Mouse (Mus musculus) brown adipose tissue, adult 24 weeks (tissue): ENCODE measurements around the gene Dhtkd1. TPM values are rescaled to one million over a fixed set of nuclear protein-coding genes. Genes with fewer than 3 reads are reported as not detected.
A peak's percentile ranks its signal among the peaks of the same experiment; 100 is the strongest.
"Not testable (repeated sequence)": the region's sequence is repeated elsewhere in the genome, so short reads cannot be mapped to it uniquely, and the experiment has no call there.

Source experiments
- H3K27ac ChIP-seq: fragments of 200-500 bp; replicated peaks from 2 replicates; pipeline ENCODE4 v1.5.1; 2012; ENCODE audit warnings: low read depth, mild to moderate bottlenecking, low read length
- H3K4me1 ChIP-seq: fragments of 200-500 bp; 2 replicates; pipeline ENCODE4 v1.6.1; 2012; ENCODE audit warnings: low read length, mixed read lengths; ENCODE audit not compliant: control insufficient read depth, insufficient read depth, insufficient read length
- H3K4me3 ChIP-seq: fragments of 200-500 bp; 2 replicates; pipeline ENCODE4 v1.5.1; 2012; ENCODE audit warnings: low read depth, mild to moderate bottlenecking, low read length, moderate library complexity; ENCODE audit not compliant: insufficient read depth
- polyA plus RNA-seq: library from polyadenylated mRNA; stranded (reverse); fragments of >200 nt; gene quantifications from 2 replicates; pipeline ENCODE4 v1.2.4, GENCODE M21; 2012; ENCODE audit not compliant: missing spikeins, insufficient read depth, insufficient read length

Dhtkd1 gene
- 1.8 and 2.1 TPM in 2 replicates for polyA plus RNA-seq

GRCm38 (mm10) chr2:5942416-5943032 lies at the start of gene Dhtkd1:
Gene Dhtkd1, minus strand, starts transcription at chr2:5942792.
- Histone ChIP-seq H3K27ac (no peak within 1 kb of the TSS), H3K4me1 (no peaks in the 10 kb centered on the region), H3K4me3 (peak within 1 kb of the TSS; percentile 81)

- no peak overlapping the region for H3K27ac ChIP-seq
- no peak overlapping the region for H3K4me3 ChIP-seq
- H3K4me1 ChIP-seq = no peaks in the 10 kb centered on the region
These were observed 34.9 kb upstream of the Dhtkd1 start for GRCm38 (mm10) chr2:5977532-5977931.

GRCm38 (mm10) chr2:5970629-5971028 lies 28.0 kb upstream of the Dhtkd1 start:
- H3K4me3 ChIP-seq = not testable (repeated sequence)

GRCm38 (mm10) chr2:5965972-5966371 lies 23.4 kb upstream of the Dhtkd1 start:
- no peaks in the 10 kb centered on the region for H3K4me1 ChIP-seq
- H3K27ac ChIP-seq = no peak overlapping the region
- H3K4me3 ChIP-seq = no peak overlapping the region

More at GRCm38 (mm10) chr2:5970629-5971028, 28.0 kb upstream of the Dhtkd1 start:
- not testable (repeated sequence) for H3K27ac ChIP-seq, H3K4me1 ChIP-seq

GRCm38 (mm10) chr2:5963729-5964128 lies 21.1 kb upstream of the Dhtkd1 start:
- H3K4me1 ChIP-seq, H3K27ac ChIP-seq, H3K4me3 ChIP-seq: not testable (repeated sequence)

GRCm38 (mm10) chr2:5962265-5962664 lies 19.7 kb upstream of the Dhtkd1 start:
- no peaks in the 10 kb centered on the region for H3K4me1 ChIP-seq
- no peak overlapping the region for H3K27ac ChIP-seq
- no peak overlapping the region for H3K4me3 ChIP-seq

GRCm38 (mm10) chr2:5957705-5958104 lies 15.1 kb upstream of the Dhtkd1 start:
- Histone ChIP-seq H3K4me1 (0 out of 2 replicates have a peak, but pooled peaks cover 2% of the 10 kb centered on the region), H3K27ac (no peak overlapping the region), H3K4me3 (no peak overlapping the region)

- Histone ChIP-seq H3K4me1 (peaks cover 5% of the 10 kb centered on the region; the same call in 1 of the 2 replicates), H3K4me3 (peak overlapping the region; percentile 99), H3K27ac (peak overlapping the region; percentile 69)
These were observed 9.1 kb upstream of the Dhtkd1 start for GRCm38 (mm10) chr2:5951621-5952211.

- Histone ChIP-seq H3K4me3 (peak within 1 kb of the TSS; percentile 99), H3K27ac (peak within 1 kb of the TSS; percentile 99), H3K4me1 (peaks cover 5% of the 10 kb centered on the region; the same call in 1 of the 2 replicates)
These were observed 8.4 kb upstream of the Dhtkd1 start, which contains the start of gene Upf2 for GRCm38 (mm10) chr2:5950766-5951595. Gene Upf2, plus strand, starts transcription at chr2:5951469.

- peak overlapping the region; percentile 91 for H3K4me3 ChIP-seq
- H3K4me1 ChIP-seq = peaks cover 5% of the 10 kb centered on the region; the same call in 1 of the 2 replicates
- H3K27ac ChIP-seq = no peak overlapping the region
These were observed 7.7 kb upstream of the Dhtkd1 start for GRCm38 (mm10) chr2:5950305-5950704.

GRCm38 (mm10) chr2:5949821-5950220 lies 7.2 kb upstream of the Dhtkd1 start:
- H3K4me1 ChIP-seq, H3K27ac ChIP-seq: not testable (repeated sequence)
- peak overlapping the region; percentile 91; the same call in 1 of the 2 replicates for H3K4me3 ChIP-seq

GRCm38 (mm10) chr2:5948964-5949363 lies 6.4 kb upstream of the Dhtkd1 start:
- no peak overlapping the region for H3K4me3 ChIP-seq
- H3K4me1 ChIP-seq = peaks cover 5% of the 10 kb centered on the region; the same call in 1 of the 2 replicates
- H3K27ac ChIP-seq = no peak overlapping the region

- H3K4me1 ChIP-seq = peaks cover 3% of the 10 kb centered on the region; the same call in 1 of the 2 replicates
- no peak overlapping the region for H3K4me3 ChIP-seq
- no peak overlapping the region for H3K27ac ChIP-seq
These were observed 4.3 kb upstream of the Dhtkd1 start for GRCm38 (mm10) chr2:5946876-5947275.

GRCm38 (mm10) chr2:5945629-5946028 lies 3.0 kb upstream of the Dhtkd1 start:
- H3K27ac ChIP-seq = no peak overlapping the region
- no peak overlapping the region for H3K4me3 ChIP-seq
- H3K4me1 ChIP-seq = peaks cover 3% of the 10 kb centered on the region; the same call in 1 of the 2 replicates

- Histone ChIP-seq H3K4me1 (no peaks in the 10 kb centered on the region), H3K4me3 (peak overlapping the region; percentile 81), H3K27ac (no peak overlapping the region)
These were observed 479 bp upstream of the Dhtkd1 start for GRCm38 (mm10) chr2:5943071-5943470.
